Mouse (Mus musculus): ENCODE data around the gene Ralgds. TPM values are rescaled to one million over a fixed set of nuclear protein-coding genes. Genes with fewer than 3 reads are reported as not detected.
A peak's percentile ranks its signal among the peaks of the same experiment; 100 is the strongest.

The Ralgds gene
- total and polyA plus RNA-seq, 2 experiments from 2014 or later: 76.8 to 197 TPM

DNA sequence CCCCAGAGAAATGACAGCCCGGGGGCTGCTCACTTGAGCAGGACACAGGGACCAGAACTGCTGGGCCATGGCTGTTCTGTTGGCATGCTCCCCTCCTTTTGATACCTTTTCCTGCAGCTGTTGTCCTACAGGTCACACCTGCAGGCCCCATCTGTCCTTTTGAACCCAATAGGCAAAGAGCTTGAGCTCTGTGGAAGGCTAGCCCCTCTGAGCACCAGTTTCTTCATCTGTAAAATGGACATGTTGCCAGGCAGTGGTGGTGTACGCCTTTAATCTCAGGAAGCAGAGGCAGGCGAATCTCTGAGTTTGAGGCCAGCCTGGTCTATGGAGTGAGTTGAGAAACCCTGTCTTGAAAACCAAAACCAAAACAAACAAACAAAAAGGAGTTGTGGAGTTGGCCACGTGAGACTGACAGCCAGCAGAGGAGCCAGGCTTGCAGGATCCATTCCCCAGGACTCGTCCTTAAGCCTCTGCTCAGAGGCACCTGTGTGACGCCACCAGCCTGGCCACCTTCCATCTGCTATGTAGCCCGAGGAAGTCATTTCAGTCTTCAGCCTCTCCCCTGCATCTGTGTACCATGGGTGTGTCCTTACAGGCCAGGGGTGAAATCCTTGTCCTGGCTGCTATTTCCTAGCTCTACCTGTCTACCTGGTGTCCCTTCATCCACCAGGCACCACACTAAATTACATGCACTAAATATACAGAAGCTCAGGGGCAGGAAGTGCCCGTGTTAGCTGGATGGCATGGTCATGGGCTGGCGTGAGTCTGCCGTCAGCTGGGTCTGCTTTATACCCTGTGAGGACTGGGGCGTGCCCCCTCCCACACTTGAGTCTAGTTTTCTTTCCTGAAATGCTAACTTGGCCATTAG, 24.1 kb downstream of the Ralgds start:
- peaks cover 15% of the 10 kb centered on the region; the same call in 1 of the 2 replicates for H3K36me3 ChIP-seq (ENCODE audit: insufficient read depth)
- H3K4me1 ChIP-seq (ENCODE audit: insufficient read depth): peaks cover 66% of the 10 kb centered on the region
- no peak overlapping the region for H3K4me2 ChIP-seq (ENCODE audit: low read depth)
- ATAC-seq: no peak
- H3K27ac ChIP-seq (ENCODE audit: low read depth, low read length): peak overlapping the region; percentile 54; the same call in 1 of the 2 replicates
- H3K27me3 ChIP-seq (ENCODE audit: insufficient read depth, low read length): no peaks in the 10 kb centered on the region
- H3K9ac ChIP-seq: no peak overlapping the region
- H3K4me3 ChIP-seq (ENCODE audit: low read depth, low read length): no peak overlapping the region
- H3K9me3 ChIP-seq (ENCODE audit: low read length): no peaks in the 10 kb centered on the region
- TF ChIP-seq CTCF (IDR thresholded peaks at IDR 0.05; ENCODE audit: low read depth): no peak
- WGBS: 70% methylated on average over 11 of the region's 11 CpGs
- DNase-seq: no peak

- H3K27ac ChIP-seq (ENCODE audit: low read depth, low read length): 0 out of 2 replicates have a peak overlapping the region, but pooled peaks have one; percentile 21
- no peak for ATAC-seq
- H3K9ac ChIP-seq: no peak overlapping the region
Observed at GRCm38 (mm10) chr2:28537634-28537920, 24.7 kb downstream of the Ralgds start.

GRCm38 (mm10) chr2:28537995-28538816, 25.3 kb downstream of the Ralgds start:
- H3K27ac ChIP-seq (ENCODE audit: low read depth, low read length): peak overlapping the region; percentile 74
- ATAC-seq (no peak), DNase-seq (no peak)
- WGBS: 66% methylated on average over 8 of the region's 8 CpGs
- no peak overlapping the region for H3K4me2 ChIP-seq (ENCODE audit: low read depth)
- no peak overlapping the region for H3K9ac ChIP-seq
- H3K4me3 ChIP-seq (ENCODE audit: low read depth, low read length): no peak overlapping the region
- H3K27me3 ChIP-seq (ENCODE audit: insufficient read depth, low read length): no peaks in the 10 kb centered on the region
- H3K9me3 ChIP-seq (ENCODE audit: low read length): no peaks in the 10 kb centered on the region
- peaks cover 26% of the 10 kb centered on the region for H3K36me3 ChIP-seq (ENCODE audit: insufficient read depth)
- peaks cover 58% of the 10 kb centered on the region for H3K4me1 ChIP-seq (ENCODE audit: insufficient read depth)
- no peak for TF ChIP-seq CTCF (IDR thresholded peaks at IDR 0.05; ENCODE audit: low read depth)

More at GRCm38 (mm10) chr2:28537634-28537920, 24.7 kb downstream of the Ralgds start:
- TF ChIP-seq CTCF (IDR thresholded peaks at IDR 0.05; ENCODE audit: low read depth): no peak
- H3K27me3 ChIP-seq (ENCODE audit: insufficient read depth, low read length): no peaks in the 10 kb centered on the region
- 29% methylated on average over 4 of the region's 4 CpGs for WGBS
- H3K4me3 ChIP-seq (ENCODE audit: low read depth, low read length): no peak overlapping the region
- no peak for DNase-seq
- H3K4me2 ChIP-seq (ENCODE audit: low read depth): no peak overlapping the region
- peaks cover 63% of the 10 kb centered on the region for H3K4me1 ChIP-seq (ENCODE audit: insufficient read depth)
- H3K36me3 ChIP-seq (ENCODE audit: insufficient read depth): peaks cover 20% of the 10 kb centered on the region
- H3K9me3 ChIP-seq (ENCODE audit: low read length): no peaks in the 10 kb centered on the region

DNA sequence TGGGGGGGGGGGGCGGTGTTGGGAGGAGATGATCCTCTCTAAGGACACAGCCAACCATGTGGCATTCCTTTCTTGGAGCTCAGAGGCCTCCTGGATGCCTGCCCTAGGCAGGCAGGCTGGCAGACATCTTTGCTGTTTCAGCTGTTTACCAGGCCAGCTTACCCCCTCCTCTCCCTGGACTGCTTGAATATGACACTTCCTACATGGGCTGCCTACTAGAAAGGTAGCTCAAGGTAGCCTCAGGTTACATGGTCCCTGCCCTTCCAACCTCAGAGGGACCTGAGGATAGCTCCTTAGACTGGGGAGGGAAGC, 25.8 kb downstream of the Ralgds start:
- peaks cover 54% of the 10 kb centered on the region for H3K4me1 ChIP-seq (ENCODE audit: insufficient read depth)

DNA sequence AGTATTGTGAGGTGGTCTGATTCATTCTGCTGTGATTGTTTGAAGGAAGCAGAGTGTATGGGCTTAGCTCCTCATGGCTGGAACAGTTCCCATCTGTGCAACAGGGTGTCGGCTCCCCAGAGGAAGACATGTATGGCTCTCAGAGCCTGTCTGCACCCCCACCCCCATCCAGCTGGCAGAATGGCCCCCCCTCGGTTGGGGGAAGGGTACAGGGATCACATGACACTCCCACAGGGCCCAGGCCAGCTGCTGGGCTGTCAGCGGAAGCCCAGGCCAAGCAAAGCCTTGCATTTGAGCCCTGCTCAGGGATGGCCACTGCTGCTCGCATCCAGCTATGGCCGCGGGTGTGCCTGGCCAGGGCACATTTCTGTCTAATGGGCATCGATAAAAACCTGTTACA, 26.3 kb downstream of the Ralgds start:
- H3K9me3 ChIP-seq (ENCODE audit: low read length): no peaks in the 10 kb centered on the region

More for the DNA sequence above, 25.8 kb downstream of the Ralgds start:
- H3K27ac ChIP-seq (ENCODE audit: low read depth, low read length): peak overlapping the region; percentile 74
- H3K4me3 ChIP-seq (ENCODE audit: low read depth, low read length): no peak overlapping the region
- peaks cover 32% of the 10 kb centered on the region for H3K36me3 ChIP-seq (ENCODE audit: insufficient read depth)
- peak; percentile 47 for DNase-seq
- ATAC-seq: peak; percentile 16; the same call in 1 of the 2 replicates
- no peak for TF ChIP-seq CTCF (IDR thresholded peaks at IDR 0.05; ENCODE audit: low read depth)
- H3K9ac ChIP-seq: no peak overlapping the region
- 27% methylated on average over 1 of the region's 1 CpGs for WGBS
- no peak overlapping the region for H3K4me2 ChIP-seq (ENCODE audit: low read depth)
- no peaks in the 10 kb centered on the region for H3K27me3 ChIP-seq (ENCODE audit: insufficient read depth, low read length)
- no peaks in the 10 kb centered on the region for H3K9me3 ChIP-seq (ENCODE audit: low read length)

GRCm38 (mm10) chr2:28539949-28540348, 27.0 kb downstream of the Ralgds start:
- Histone ChIP-seq H3K4me1 (ENCODE audit: insufficient read depth) (peaks cover 43% of the 10 kb centered on the region), H3K27me3 (ENCODE audit: insufficient read depth, low read length) (no peaks in the 10 kb centered on the region), H3K9me3 (ENCODE audit: low read length) (no peaks in the 10 kb centered on the region), H3K4me3 (ENCODE audit: low read depth, low read length) (no peak overlapping the region), H3K9ac (no peak overlapping the region), H3K27ac (ENCODE audit: low read depth, low read length) (peak overlapping the region; percentile 74; the same call in 1 of the 2 replicates), H3K36me3 (ENCODE audit: insufficient read depth) (peaks cover 43% of the 10 kb centered on the region), H3K4me2 (ENCODE audit: low read depth) (no peak overlapping the region)
- no peak for ATAC-seq
- TF ChIP-seq CTCF (IDR thresholded peaks at IDR 0.05; ENCODE audit: low read depth): no peak
- DNase-seq: no peak
- WGBS: 91% methylated on average over 2 of the region's 2 CpGs

More for the DNA sequence above, 26.3 kb downstream of the Ralgds start:
- peak; percentile 57 for DNase-seq
- H3K36me3 ChIP-seq (ENCODE audit: insufficient read depth): peaks cover 36% of the 10 kb centered on the region
- no peaks in the 10 kb centered on the region for H3K27me3 ChIP-seq (ENCODE audit: insufficient read depth, low read length)
- H3K4me3 ChIP-seq (ENCODE audit: low read depth, low read length): no peak overlapping the region
- ATAC-seq: peak; percentile 52
- TF ChIP-seq CTCF (IDR thresholded peaks at IDR 0.05; ENCODE audit: low read depth): no peak
- 35% methylated on average over 7 of the region's 7 CpGs for WGBS
- no peak overlapping the region for H3K4me2 ChIP-seq (ENCODE audit: low read depth)
- peaks cover 50% of the 10 kb centered on the region for H3K4me1 ChIP-seq (ENCODE audit: insufficient read depth)
- peak overlapping the region; percentile 74 for H3K27ac ChIP-seq (ENCODE audit: low read depth, low read length)
- no peak overlapping the region for H3K9ac ChIP-seq
